Mouse (Mus musculus): Measurements from ENCODE around the gene Mrpl22.
"Not testable (repeated sequence)": the region's sequence is repeated elsewhere in the genome, so short reads cannot be mapped to it uniquely, and the experiment has no call there.

Mrpl22 gene

DNA sequence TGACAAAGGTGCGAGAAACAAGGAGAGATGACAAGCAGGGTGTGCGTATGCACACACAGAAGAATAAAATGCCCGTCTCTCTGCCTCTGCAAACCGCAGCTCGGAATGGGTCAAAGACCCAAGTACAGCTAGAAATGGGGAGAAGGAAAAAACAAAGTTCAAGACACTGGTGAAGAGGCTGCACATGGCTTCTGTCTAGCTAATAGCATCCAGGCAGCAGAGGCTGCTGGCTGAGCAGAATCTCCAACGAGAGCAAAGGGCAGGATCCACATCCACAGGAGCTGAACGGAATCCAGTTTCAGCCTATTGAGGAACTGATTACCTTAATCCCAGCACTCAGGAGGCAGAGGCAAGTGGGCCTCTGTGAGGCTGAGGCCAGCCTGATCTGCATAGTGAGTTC, 9.3 kb downstream of the Mrpl22 start:
- DNase-seq (ENCODE audit: low read depth, low spot score): no peak

DNA sequence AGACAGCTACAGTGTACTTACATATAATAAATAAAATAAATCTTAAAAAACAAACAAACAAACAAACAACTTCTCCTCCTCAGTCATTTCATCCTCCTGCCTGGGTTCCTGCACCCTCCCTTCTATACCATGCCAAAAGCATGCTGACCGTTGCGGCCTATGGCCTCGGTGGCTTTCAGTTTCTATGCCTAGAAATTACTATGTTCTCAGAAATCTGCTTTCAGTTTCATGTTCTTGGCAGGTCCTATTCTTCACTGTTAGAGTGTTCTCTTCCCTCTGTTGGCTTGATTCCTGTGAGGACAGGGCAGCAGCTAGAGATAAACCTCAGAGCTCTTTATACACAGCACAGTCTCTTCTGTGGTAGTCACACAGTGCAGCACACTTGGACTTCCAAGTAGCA, 12.1 kb downstream of the Mrpl22 start:
- peak; percentile 48 for DNase-seq (ENCODE audit: low read depth, low spot score)

DNA sequence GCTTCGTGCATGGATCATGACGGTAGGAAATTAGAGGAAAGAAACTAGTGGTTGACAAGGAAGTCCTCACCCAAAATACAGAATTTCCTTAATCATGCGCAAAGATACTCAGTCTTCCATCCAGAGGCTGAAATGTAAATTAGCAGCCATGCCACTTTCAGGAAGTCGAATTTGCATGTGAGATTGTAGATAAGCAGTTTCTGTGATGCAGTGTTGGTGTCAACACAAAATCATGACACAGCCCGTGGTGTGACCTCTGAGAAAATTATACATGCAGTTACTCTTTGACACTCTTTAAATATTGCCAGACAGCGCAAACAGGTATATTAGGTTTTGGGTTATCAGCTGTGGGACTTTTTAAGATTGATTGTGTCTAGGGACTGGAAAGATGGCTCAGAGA, 18.2 kb downstream of the Mrpl22 start:
- DNase-seq (ENCODE audit: low read depth, low spot score): no peak

DNA sequence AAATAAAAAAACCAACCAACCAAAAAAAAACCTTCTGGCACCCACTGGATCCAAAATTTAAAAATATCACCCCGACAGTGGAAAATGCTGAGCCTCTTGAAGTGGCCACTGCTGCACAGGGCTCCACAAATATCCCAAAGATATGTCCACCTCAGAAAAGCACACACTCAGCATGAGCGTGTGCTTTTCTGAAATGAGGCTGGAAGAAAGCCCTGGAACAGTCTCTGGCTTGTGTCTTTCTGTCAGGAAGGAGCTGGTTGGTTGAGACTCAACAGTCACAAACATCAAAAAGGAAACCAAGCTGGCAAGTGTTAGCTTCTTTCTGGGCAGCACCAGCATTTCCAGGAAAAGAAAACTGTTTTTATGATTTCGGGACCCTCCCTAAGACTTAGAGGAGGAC, 21.9 kb downstream of the Mrpl22 start:
- no peak for DNase-seq (ENCODE audit: low read depth, low spot score)

DNA sequence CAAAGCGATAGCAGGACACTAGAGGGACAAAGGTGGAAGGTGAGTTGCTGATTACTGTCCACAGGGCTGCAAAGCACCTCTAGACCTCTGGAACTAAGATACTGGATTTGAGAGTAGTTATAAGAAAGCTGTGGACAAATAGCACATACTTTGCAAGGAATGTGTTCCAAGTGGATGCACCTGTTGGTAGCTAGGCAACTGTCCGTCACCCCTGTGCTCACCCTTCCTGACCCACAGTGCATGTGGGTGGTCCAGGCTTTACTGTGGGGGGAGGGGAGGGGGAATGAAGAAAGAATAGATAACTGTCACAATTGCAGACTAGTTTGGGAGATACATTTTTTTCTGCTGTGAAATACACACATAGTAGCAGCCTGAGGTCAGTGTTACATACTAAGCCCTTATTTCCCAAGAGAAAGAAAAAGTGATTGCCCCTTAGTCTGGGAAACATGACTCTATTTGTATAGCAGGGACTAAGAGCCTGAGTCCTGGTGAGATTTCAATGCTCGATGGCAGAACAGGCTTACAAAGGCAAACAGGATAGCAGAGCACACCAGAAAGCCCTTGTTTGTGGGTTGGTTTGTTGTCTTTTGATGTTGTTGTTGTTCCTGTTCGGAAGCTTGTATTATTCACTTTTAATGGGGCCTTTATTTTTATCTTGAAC, 22.5 kb downstream of the Mrpl22 start:
- DNase-seq (ENCODE audit: low read depth, low spot score): no peak

DNA sequence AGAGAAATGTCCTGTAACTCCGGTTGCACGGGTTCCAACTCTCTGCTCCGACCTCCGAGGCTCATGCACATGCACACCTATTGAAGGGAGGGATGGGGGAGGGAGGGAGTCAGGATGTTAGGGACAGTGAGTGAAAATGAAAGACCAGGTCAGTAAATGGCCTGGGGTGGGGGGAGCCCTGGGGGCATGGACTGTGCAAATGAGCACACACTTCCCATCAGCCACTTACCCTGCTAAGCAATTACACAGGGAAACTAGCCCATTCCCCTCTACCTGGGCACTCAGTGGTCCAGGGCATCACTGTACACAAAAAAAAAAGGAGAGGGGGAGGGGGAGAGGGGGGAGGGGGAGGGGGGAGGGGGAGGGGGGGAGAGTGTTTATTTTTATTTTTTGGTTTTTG, 27.2 kb downstream of the Mrpl22 start:
- DNase-seq (ENCODE audit: low read depth, low spot score): no peak

DNA sequence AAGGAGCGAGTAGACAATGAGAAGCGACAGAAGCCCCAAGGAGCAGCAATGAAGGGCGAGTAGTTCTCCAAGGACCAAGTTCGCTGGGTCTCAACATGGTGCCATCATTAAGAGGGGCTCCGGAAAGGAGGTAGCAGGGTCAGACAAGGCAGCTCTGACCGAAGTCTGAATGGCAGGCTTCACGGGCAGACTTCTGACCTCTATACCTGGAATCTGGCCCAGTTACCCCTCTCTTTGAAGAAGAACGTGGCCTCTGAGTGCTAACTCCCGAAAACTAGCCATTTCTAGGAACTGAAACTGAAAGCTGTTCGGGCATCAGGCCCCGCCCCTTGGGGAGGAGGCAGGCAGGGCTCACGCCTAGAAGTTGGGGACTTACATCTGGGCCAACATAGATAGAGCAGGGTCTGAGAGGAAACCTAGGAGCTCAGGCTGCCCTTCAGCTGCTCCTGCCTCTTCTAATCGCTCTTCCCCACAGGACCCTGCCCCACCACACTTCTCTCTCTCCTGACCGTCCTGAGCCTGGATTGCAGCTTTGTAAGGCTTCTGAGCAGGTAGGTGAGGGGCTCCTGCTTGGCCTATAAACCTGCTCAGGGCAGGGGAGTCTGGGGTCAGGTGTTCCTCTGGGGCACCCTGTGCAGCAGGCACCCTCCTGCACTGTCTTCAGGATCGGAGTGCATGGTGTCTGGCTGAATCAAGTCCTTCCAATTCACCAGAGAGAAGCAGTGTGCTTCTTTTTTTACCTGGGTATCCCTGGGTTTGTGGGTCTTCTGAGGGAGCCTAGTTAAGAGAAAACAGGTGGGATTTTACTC, 28.0 kb downstream of the Mrpl22 start, which contains the start of the genes Igtp and Irgm2:
Igtp (plus strand) TSS at position 328 of the 809 bp plus-strand sequence.
Irgm2 (plus strand) TSS at position 390 of the 809 bp plus-strand sequence.
- DNase-seq (ENCODE audit: low read depth, low spot score): peak; percentile 75

DNA sequence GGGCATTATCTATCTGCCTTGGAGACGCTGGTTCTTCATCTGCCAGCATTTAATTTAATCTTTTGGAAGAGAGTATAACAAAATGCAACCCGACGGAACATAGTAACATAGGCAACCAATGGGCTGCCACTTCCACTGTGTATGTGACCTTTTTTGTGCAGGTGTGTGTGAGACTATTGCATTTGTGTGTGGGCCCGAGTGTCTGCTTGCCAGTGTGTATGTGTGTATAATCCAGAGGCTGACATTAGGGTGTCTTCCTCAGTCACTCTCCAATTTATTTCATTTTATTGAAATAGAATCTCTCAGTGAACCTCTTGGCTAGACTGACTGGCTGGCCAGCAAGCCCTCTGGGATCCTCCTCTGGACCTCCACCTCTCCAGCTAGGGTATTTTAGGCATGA, 28.8 kb downstream of the Mrpl22 start:
- no peak for DNase-seq (ENCODE audit: low read depth, low spot score)

DNA sequence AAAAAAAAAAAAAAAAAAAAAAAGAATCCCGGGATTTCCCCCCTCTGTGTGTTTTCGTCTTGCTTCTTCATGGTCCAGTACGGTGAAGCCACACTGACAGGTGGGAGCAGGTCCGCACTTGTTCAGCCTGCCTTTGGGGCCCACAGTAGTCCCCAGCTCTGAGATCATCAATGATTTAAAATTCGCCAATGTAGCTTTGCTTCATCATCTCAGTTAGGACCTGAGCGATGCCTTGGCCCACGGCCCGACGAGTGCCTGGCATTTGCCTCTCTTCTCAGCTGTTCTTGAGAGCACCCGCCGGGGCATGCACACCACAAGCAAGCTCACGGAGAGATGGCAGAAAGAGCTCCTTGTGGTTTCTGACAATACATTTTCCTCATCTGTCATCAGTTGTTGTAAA, 29.6 kb downstream of the Mrpl22 start:
- DNase-seq (ENCODE audit: low read depth, low spot score): no peak

DNA sequence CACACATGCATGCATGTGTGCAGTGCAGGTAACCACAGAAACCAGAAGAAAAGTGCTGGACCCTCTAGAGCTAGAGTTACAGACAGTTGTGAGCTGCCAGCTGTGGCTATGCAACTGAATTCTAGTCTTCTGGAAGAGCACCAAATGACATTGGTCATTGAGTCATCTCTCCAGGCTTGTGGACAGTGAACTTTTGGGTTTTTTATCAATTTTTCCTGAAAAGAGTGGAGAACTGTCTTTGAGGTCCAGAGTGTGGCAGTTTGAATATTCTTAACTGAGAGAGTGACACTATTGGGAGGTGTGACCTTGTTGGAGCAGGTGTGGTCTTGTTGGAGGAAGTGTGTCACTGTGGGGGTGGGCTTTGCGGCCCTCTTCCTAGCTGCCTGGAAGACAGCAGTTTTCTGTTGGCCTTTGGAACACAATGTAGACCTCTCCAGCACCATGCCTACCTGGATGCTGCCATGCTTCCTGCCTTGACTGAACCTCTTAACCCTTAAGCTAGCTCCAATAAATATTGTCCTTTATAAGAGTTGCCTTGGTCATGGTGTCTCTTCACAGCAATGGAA, 38.9 kb downstream of the Mrpl22 start:
- DNase-seq (ENCODE audit: low read depth, low spot score): no peak

DNA sequence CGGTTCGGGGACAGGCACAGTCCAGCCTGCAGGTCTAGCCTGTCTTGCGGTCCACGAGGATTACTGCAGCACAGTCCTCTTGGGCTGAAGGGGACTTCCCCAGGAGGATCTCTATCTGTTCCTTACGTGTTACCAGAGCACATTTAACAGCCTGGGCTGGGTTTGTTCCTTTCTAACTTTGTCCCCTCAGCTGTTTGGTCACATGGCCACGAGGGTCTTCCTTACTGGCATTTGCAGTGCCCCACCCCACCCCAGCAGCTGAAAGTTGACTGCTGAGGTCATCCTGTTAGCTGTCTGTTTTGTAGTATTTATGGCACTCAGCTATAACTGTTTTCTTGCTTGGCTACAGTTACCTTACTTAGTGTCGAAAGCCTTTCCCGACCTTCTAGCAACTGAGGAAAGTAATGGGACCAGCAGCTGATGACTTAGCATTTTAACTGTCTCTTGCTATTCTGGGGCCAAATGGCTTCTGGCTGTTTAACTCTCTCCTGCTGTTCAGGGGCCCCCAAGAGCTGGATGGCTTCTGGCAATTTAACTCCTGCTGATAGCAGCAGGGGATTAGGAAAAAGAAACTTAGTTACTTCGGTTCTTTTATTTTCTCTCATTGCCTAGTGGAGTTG, 39.7 kb downstream of the Mrpl22 start:
- no peak for DNase-seq (ENCODE audit: low read depth, low spot score)

DNA sequence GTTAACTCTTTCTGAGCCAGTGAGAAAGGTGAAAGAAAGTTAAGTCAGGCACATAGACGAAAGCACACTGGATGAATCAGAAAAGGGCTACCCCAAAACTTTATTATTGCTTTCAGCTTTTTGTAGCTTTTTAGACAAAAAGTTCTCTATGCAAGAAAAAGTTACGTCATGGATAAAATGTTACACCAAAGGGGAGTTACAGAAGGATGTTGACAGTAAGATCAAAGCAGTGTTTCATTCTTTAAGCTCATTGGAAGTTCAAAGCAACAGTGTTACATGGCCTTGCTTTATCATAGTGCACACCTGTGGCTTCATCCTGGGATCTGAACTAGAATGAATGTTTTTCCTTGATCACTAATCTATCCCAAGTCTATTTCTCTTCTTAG, 40.2 kb downstream of the Mrpl22 start:
- DNase-seq (ENCODE audit: low read depth, low spot score): no peak

DNA sequence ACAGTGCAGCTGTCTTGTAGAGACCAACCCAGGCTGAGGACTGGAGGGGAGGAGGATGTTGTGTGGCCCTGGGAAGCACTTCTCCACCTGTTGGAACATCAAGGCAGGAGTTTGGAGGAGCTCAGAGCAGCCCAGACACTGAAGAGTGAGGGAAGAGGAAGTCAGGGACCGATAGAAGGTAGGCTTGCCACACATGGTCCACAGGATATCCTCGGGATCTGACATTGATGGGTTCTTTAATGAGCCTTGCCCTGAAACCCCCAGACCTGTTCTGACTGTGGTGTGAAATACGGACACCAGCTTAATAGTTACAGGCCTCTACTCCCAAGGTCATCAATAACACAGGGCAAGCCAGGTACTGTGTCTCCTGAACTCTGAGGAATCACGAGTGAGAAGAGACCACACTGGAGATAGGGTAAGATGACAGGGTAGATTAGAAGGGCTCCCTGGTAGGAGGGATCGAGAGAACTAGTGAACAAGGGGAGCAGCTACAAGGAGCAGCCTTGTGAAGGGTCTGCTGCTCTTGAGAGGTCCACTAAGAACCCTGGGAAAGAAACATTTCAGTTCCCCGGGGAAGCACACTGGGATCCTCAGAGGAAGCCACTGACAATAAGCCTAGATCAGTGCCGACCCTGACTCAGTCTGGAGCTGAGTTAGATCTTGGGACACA, 42.3 kb downstream of the Mrpl22 start:
- peak; percentile 51 for DNase-seq (ENCODE audit: low read depth, low spot score)

DNA sequence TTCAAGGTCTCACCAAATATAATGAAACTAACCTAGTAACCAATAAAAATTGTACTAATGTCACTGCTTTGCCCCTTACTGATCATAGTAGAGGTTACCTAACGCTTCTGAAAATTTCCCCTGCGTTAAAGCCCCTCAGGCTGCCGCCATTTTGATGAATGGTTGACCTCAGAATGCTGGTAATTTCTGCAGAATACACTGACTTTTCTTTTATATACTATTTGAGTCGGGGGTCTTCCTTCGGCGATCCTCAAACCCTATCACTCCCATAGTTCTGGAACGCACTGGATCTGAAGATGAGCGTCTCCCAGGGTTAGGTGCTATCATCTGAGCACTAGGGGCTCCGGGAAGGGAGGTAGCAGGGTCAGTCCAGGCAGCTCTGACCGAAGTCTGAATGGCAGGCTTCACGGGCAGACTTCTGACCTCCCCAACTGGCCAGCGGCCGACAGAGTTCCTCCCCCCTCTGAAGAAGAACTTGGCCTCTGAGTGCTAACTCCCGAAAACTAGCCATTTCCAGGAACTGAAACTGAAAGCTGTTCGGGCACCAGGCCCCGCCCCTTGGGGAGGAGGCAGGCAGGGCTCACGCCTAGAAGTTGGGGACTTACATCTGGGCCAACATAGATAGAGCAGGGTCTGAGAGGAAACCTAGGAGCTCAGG, 43.1 kb downstream of the Mrpl22 start:
- DNase-seq (ENCODE audit: low read depth, low spot score): peak; percentile 93

DNA sequence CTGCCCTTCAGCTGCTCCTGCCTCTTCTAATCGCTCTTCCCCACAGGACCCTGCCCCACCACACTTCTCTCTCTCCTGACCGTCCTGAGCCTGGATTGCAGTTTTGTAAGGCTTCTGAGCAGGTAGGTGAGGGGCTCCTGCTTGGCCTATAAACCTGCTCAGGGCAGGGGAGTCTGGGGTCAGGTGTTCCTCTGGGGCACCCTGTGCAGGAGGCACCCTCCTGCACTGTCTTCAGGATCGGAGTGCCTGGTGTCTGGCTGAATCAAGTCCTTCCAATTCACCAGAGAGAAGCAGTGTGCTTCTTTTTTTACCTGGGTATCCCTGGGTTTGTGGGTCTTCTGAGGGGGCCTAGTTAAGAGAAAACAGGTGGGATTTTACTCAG, 43.6 kb downstream of the Mrpl22 start:
- DNase-seq (ENCODE audit: low read depth, low spot score): not testable (repeated sequence)

DNA sequence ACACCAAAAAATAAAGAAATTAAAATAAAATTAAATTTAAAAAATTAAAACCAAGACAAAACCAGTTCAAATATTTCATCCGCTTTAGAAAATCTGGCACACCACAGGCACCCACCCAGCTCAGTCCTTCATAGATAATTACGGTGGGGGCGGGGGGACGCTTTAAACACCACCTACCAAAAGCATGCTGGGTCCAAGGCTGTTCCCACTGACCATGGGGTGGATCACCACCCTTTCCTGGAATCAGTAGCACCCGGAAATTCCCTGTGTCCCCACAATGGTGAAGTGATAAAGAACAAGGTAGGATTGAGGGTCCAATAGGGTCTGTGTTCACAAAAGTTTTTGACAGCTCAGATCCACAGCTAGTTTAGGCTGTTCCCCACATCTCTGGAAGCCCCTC, 44.4 kb downstream of the Mrpl22 start:
- no peak for DNase-seq (ENCODE audit: low read depth, low spot score)

DNA sequence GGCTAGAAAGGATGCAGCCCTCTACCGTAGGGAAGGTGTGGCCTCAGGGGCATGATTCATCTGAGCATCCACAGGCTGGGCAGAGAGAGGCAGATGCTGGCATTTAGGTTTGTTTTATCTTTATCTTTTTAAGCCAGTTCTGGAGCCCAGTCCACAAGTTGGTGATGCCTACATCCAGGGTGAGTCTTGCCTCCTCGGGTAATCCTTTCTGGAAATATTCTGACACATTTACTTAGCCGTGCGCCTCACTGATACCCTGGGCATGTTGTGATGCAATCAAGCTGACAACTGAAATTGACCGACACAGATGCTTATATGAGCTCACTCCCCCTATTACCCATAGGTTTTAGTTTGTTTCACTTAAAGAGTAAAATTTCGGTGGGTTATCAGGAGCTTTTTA, 45.4 kb downstream of the Mrpl22 start:
- no peak for DNase-seq (ENCODE audit: low read depth, low spot score)

DNA sequence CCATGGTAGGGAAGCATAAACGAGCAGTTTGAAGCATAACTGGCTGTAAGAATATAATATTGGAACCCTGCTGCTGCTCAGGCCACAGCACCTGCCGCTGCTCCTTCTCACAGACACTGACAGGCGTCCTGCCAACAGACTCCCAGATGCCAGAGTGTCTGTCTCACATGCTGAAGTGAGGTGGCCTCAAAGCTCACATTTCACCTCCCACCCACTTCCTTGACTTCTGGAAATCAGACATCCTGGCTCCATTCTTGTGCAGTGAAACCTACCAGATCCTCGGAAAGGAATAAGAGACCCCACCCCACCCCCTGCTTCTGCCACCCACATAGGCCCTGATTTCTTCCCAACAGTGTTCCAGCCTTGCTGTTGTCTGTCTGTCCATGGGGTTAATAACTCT, 52.3 kb downstream of the Mrpl22 start:
- DNase-seq (ENCODE audit: low read depth, low spot score): no peak

DNA sequence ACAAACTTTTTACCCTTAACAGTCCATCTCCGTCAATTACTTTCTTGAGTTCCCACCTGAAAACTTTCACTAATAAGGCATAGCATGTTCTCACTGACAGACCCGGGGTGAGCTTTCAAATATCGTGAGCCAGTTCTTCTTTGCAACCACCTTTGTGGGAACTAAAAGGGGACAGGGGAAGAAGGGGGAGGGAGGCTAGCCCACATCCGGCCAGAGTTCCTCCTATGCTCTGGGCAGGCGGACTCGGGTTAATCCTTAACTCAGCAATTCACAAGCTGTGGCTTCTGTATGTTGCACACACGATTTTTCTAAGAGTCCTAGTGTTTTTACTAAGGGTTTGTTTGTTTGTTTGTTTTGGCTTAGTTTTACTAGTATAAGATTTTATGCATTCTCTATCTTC, 52.9 kb downstream of the Mrpl22 start:
- no peak for DNase-seq (ENCODE audit: low read depth, low spot score)

DNA sequence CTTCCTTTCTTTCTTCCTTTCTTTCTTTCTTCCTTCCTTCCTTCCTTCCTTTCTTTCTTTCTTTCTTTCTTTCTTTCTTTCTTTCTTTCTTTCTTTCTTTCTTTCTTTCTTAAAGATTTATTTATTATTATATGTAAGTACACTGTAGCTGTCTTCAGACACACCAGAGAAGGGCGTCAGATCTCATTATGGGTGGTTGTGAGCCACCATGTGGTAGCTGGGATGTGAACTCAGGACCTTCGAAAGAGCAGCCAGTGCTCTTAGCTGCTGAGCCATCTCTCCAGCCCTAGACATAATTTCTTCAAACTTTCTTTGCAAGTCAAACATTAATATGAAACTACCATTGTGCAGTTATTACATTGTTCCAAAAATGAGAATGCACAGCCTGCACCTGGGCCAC, 53.4 kb downstream of the Mrpl22 start:
- not testable (repeated sequence) for DNase-seq (ENCODE audit: low read depth, low spot score)

DNA sequence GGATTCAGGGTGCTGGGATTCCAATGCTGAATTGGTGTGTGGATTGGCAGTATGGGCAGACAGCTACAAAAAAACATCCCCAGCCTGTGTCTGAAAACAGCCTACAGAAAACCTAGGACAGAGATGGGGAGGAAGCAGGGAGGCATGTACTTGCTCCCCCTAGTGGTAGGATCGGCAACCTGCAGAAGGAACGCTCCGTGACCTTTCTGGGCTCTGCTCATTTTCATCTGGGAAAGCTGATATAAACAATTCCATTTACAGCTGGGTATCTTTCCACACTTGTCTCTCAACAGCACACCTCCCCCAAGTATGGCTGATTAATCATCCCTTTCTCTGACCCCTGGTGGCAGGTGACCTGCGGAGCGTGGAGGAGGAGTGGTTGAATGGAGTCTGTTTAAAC, 54.2 kb downstream of the Mrpl22 start:
- DNase-seq (ENCODE audit: low read depth, low spot score): peak; percentile 74

All from A20 (cell line).